Mouse (Mus musculus) cortical plate, adult 2 months (tissue): Measurements from ENCODE around the gene Arv1.

Experiments used
- CTCF ChIP-seq: fragments of 200-500 bp; IDR thresholded peaks from 2 replicates; pipeline ENCODE4 v1.5.1; 2011; ENCODE audit warnings: mild to moderate bottlenecking, control low read depth, low read length; ENCODE audit not compliant: insufficient read depth; ENCODE audit errors: extremely low read depth
- POLR2A ChIP-seq: fragments of 200-500 bp; IDR thresholded peaks from 2 replicates; pipeline ENCODE4 v1.6.1; 2011; ENCODE audit warnings: mild to moderate bottlenecking, low read length, control low read depth; ENCODE audit not compliant: insufficient read depth; ENCODE audit errors: extremely low read depth

DNA sequence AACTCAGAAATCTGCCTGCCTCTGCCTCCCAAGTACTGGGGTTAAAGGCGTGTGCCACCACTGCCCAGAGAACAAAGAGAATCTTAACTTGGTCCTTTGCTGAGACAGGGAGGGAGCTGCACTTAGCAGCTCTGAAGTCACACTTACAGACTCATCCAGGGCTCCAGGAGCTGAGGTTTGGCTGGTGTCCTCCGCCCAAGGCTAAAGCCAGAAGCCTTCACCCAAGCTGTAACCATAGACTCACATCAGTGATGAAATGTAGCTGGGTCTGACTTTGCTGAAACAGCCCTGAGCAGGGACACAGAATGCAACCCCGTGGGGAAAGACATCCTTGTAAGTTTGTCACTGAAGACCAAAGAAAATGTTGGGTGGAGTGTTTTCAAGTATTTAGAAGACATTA is 60.5 kb downstream of the Arv1 start:
- TF ChIP-seq CTCF (no peak), POLR2A (no peak)
